Mouse (Mus musculus) adrenal gland, postnatal 36 days (tissue): ENCODE measurements around the gene Prdx5. TPM values are rescaled to one million over a fixed set of nuclear protein-coding genes. Genes with fewer than 3 reads are reported as not detected.

ENCODE experiments used
- DNase-seq, 2 experiments: peaks; one replicate each; pipeline ENCODE4 v3.0.0; 2021; ENCODE audit warnings: mixed read lengths in 1 of 2
- microRNA-seq: library from miRNA; unstranded; fragments of <30 nt; microRNA quantifications from one replicate; pipeline ENCODE4 v1.2.0, GENCODE M21; 2021
- total RNA-seq, 2 experiments: library from RNA; stranded (reverse); gene quantifications; 2 replicates each; pipeline ENCODE4 v1.2.3; 2021

The Prdx5 gene
- total RNA-seq, 2 experiments from 2014 or later, result 254 to 293 TPM

DNA sequence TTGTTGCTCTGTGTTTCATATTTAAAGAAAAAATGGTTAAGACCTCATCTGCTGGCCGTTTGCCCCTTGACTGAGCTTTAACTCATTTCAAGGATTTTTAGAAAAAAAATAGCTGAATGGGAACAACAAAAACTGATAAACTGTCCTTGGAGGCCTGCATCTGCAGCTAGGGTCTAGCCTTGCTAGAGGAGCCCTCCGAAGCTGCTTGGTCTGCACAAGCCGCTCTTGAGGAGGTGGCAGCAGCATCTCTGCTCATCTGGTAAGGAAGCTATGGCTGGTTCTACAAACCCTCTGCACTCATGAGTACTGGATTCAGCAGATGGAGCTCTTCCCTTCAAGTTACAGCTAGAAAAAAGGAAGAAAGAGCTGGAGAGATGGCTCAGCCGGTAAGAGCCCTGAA, 31.9 kb downstream of the Prdx5 start:
- DNase-seq, result no peak

DNA sequence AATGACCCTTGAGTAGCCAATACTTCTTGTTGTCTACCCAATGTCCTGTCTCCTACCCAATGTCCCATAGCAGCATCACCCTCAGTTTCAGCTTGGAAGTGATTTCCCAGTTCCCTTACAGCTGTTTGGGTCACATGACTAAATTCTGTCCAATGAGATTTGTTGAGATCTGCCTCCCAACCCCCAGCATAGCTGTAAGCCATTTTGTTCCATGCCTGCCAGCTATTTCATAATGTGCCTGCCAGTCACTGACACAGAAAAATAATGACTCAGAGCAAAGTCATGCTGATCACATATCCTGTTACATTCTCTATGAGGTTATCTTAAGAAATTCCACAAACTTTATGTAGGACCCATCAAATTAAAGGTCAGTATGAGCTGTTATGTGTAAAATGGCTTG, 33.1 kb downstream of the Prdx5 start:
- no peak for DNase-seq

DNA sequence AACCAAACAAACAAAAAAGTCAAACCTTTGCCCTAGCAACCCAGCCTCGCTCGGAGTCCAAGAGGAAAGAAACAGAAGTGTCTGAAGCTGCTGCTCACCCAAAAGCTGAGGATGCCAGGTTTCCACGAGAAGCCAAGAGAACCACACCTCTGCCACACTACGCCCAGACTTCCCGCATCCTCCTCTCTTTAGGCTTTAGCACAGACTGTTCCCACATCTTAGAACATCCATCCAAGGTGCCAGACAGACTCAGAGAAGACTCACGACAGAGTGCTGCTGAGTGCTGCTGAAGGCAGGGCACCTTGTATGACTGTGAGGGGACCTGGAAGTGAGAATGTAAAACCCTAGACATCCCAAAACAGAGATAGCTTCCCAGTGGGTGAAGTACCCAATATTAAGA, 34.1 kb downstream of the Prdx5 start:
- no peak for DNase-seq

DNA sequence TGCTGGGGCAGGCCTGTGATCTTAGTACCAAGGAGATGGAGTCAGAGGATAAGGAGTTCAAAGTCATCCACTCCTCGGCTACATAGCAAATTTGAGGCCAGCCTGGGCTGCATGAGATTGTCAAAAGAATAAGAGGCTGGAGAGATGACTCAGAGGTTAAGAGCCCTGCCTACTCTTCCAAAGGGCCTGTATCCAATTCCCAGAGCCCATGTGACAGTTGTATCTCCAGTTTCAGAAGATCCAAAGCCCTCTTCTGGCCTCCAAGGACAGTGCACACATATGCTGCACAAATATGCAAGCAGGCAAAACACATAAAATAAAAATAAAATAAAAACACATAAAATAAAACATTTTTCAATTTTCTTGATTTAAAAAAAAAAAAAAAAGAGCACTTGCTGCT, 35.6 kb downstream of the Prdx5 start:
- no peak for DNase-seq

DNA sequence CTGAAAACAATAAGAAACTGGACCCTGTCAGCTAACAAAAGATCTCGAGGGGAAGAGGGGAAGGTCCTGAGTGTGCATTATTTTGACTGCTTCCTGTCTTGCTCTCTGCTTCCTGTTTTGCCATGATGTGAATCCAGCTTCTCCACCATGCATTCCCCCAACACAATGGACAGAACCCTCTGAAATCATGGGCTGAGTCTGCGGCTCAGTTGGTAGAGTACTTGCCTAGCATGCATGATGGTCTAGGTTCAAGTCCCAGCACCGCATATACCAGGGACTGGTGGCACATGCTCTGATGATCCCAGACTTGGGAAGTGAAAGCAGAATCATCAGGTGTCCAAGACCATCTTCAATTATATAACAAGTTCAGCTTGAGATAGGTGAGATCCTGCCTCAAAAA, 37.2 kb downstream of the Prdx5 start:
- no peak for DNase-seq

DNA sequence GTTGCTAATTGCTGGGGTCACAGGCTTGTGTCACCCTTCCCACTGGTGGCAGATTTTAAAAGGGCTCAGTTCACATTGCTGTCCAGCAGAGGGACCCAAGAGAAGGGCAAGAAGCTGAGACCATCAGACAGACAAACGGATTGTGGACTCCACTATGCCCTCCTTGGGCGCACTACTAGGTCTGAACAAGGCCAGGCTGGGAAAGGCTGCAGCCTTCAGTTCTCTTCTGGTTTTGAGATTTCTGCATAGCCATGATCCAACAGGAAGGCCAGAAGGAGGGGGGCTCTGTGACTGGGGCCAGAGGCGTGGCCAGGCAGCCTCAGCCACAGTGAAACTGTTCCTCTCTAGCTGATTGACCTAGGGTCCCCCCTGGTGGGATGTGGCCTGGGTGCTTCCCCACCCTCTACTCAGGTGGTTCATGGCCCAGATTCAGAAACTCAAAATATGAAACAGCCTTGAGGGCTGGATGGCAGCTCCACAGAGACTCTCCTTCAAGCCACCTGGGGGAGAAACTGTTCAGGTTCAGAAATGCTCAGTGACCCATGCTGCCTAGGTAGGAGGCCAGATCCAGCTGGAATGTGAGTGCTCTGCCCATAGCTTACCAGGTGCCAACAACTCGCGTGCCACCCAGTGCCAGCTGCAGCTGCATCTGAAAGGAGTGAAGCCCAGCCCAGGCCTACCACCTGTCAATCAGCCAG, 38.2 kb downstream of the Prdx5 start:
- DNase-seq, result peak in 1 of 2 experiments; percentile 38

DNA sequence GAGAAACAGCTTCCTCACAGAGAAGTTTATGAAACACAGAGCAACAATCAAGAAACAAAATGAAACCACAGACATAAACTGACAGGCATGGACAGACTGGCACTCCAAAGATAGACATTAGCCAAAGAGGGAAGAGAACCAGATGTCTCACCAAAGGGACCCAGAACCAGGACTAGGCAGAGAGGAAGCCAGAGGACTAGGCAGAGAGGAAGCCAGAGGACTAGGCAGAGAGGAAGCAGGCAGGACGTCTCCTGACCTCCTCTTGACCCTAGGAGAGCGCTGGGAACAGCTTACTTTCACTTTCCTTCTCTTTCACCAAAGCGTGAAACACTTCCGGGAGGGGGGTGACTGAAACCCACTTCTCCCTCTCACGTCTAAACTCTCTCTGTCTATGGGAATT, 40.6 kb downstream of the Prdx5 start:
- peak; percentile 68 to 78 for DNase-seq

DNA sequence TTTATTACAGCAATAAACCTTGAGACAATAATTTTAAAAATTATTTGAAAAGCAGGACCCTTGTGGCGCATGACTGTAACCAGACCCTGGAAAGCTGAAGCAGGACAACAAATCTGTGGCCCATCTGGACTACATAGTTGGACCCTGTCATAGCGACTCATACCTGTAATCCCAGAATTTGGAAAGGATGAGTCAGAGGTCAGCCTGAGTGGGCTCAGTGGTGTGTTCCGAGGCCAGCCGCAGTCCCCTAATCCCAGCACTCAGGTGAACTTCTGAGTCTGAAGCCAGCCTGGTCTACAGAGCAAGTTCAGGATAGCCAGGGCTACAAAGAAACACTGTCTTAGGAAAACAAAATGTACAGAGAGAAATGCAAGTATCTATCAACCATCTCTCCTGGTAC, 48.5 kb downstream of the Prdx5 start:
- DNase-seq, result no peak

DNA sequence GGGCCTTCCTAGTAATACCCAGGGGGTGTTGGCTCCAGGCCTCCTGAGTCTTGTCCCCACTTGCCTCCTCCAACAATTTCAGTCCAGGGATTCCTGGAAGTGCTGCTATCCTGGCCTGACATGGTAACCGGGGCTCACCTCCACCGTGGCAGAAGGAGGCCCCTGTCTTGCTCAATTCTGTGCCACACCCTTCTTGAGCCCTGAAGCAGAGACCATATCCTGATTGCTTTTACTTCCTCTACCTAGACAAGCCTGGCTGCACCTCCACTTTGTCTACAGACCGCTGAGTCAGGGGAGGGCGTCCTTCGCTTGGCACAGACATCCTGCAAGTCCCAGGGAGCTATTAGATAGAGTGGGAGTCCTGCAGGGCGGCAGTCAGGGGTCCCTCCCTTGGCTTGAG, 49.2 kb downstream of the Prdx5 start:
- DNase-seq, result no peak

DNA sequence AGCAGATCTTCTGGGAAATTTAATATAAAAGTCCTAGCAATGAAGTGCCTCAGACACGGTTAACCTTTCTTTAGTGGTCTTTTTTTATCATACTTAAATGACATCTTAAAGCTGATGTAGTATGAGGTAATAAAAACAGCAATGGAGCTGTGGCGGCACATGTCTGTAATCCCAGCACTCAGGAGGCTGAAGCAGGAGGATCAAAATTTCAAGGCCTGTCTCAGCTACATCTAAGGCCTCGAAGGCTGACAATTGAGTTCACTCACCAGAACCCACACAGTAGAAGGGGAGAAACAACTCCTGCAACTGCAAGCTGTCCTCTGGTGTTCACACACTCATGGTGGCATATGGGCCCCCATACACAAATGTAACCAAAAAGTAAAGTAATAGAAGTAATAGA, 49.9 kb downstream of the Prdx5 start:
- DNase-seq, result no peak

DNA sequence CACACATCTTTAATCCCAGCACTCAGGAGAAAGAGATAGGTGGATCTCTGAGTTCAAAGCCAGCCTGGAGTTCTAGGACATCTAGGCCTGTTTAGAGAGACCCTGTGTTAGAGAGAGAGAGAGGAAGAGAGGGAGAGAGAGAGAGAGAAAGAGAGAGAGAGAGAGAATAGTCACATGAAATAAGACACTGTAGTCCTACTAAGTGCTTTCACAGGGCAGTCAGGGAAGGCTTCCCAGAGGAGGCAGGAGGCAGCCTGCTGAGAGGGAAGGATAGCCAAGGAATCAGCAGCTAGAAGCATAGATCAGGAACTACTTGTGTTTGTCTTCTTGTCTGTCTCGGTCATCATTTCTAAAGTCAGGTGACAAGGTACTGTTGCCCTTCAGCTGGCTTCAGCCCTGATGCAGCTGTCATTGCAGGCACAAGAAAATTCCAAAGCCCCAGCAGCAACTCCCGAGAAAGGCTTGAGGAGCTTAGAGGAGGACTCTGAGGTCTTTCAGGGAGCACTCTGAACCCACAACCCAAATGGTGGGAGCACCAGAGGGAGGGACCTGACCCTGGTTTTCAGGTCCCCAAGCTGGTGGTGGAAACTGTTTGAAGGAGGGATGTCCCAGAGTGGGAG, 50.8 kb downstream of the Prdx5 start:
- no peak for DNase-seq

DNA sequence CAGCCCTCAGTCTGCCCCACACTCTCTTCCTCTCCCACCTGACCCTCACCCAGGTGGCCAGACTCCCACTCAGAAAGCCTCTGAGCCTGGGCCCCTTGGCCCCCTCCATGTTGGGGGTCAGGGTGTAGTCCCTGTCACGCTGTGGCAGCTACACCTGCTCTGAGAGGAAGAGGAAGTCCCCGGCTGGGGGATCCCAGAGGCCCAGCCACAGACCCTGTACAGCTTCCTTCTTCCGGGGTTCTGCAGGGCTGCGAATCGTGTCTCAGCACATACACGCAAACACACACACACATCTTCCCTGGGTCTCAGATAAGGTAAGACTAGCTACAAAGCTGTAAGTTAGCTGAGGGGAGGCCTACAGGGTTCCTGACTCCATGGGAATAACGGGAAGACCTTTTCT, 51.9 kb downstream of the Prdx5 start, which contains the start of gene Ccdc88b:
Gene Ccdc88b, minus strand, starts transcription at position 181 of the 400 bp plus-strand sequence.
- DNase-seq, result no peak

DNA sequence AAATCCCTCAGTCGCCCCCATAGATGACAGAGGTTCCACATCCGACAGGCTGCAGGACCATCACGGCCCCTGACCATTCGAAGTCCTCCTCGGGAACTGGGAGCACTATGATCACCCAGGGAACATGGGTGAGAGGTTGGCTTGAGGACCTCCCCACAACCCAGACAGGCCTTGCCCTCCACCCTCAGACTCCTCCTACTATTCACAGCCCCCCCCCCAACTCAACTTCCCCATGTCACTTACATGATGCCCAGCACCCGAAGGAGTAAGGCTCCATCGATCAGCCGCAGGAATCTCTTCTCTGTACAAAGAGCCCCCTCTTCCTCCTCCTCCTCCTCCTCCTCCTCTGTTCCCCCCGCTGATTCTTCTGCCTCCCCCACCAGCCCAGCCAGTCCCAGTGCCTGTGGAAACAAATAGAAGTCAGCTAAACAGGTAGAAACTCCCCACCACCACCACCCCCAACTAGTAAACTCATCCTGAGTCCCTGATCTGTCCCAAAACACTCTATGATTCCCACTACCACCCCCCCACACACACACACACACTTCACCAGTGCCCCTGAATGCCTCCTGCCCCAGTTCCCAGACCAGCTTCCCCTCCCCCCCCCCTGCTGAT, 52.4 kb downstream of the Prdx5 start:
- no peak for DNase-seq

DNA sequence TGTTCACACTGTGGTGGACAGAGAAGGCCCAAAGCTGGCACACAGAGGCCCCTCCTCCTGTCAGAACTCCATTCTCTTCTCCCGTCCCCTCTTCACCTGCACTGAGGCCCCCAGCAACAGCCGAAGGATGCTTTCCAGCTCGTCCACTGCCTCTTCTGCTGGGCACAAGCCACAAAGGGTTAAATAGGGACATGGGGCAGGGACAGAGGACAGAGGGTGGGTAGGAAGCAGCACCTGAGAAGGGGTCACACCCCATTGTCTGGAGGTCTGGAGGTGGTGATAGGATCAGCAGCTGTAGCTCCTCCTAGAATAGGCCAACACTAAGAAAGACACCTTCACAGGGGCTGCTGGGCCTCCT, 52.9 kb downstream of the Prdx5 start:
- no peak for DNase-seq

Small RNA genes lying within 50 kb of the gene (microRNA-seq; reads per million reads assigned to microRNA genes)
- 2.2 reads per million for gene Mir6990

Other genes starting within 250 kb of the Prdx5 start
- 10 to 100 TPM; 30.0 to 30.7 TPM for gene Rps6ka4, start 69.5 kb downstream of the Prdx5 start, total RNA-seq
- 1 to 10 TPM; 1.7 to 1.8 TPM for gene Ccdc88b, start 51.9 kb downstream of the Prdx5 start, total RNA-seq
- gene Trmt112, start 408 bp downstream of the Prdx5 start, total RNA-seq, result 100 to 1,000 TPM in 1 of 2 experiments, 10 to 100 TPM in 1; 93.1 to 116 TPM
- gene Esrra, start 11.7 kb upstream of the Prdx5 start, total RNA-seq, result 10 to 100 TPM; 33.6 to 50.9 TPM
- not detected for gene Catsperz, start 15.3 kb upstream of the Prdx5 start, total RNA-seq
- under 1 TPM; 0.16 to 0.20 TPM for gene Kcnk4, start 24.4 kb upstream of the Prdx5 start, total RNA-seq
- gene Bad, start 31.8 kb upstream of the Prdx5 start, total RNA-seq, result 10 to 100 TPM; 48.6 to 54.5 TPM
- 10 to 100 TPM; 49.1 to 49.9 TPM for gene Gpr137, start 32.4 kb upstream of the Prdx5 start, total RNA-seq
- gene Ppp1r14b, start 64.9 kb upstream of the Prdx5 start, total RNA-seq, result 100 to 1,000 TPM; 203 TPM
- 10 to 100 TPM; 41.8 to 44.5 TPM for gene Plcb3, start 66.4 kb upstream of the Prdx5 start, total RNA-seq
- 100 to 1,000 TPM in 1 of 2 experiments, 10 to 100 TPM in 1; 93.3 to 103 TPM for gene Fkbp2, start 70.4 kb upstream of the Prdx5 start, total RNA-seq
- 10 to 100 TPM; 92.0 to 95.7 TPM for gene Vegfb, start 77.5 kb upstream of the Prdx5 start, total RNA-seq
- gene Dnajc4, start 82.5 kb upstream of the Prdx5 start, total RNA-seq, result 10 to 100 TPM; 38.5 to 46.1 TPM
- gene Nudt22, start 86.0 kb upstream of the Prdx5 start, total RNA-seq, result 10 to 100 TPM; 39.0 to 42.4 TPM
- gene Trpt1, start 86.0 kb upstream of the Prdx5 start, total RNA-seq, result 10 to 100 TPM in 1 of 2 experiments, 1 to 10 TPM in 1; 8.2 to 16.8 TPM
- gene Fermt3, start 109.4 kb upstream of the Prdx5 start, total RNA-seq, result 1 to 10 TPM; 6.9 TPM
- gene Stip1, start 129.9 kb upstream of the Prdx5 start, total RNA-seq, result 100 to 1,000 TPM; 149 to 281 TPM
- 10 to 100 TPM; 52.5 to 66.7 TPM for gene Macrod1, start 146.7 kb upstream of the Prdx5 start, total RNA-seq
- 1 to 10 TPM; 1.3 to 4.0 TPM for gene Flrt1, start 195.6 kb upstream of the Prdx5 start, total RNA-seq